Mouse (Mus musculus) G1E (cell line): ENCODE results near the gene Cel.

Experiments used
- CTCF ChIP-seq: IDR thresholded peaks from 2 replicates; pipeline ENCODE4 v1.5.1; 2012; ENCODE audit warnings: low read depth, low read length, inconsistent platforms, mixed read lengths
- GATA1 ChIP-seq: IDR thresholded peaks from 2 replicates; pipeline ENCODE4 v1.6.1; 2012; ENCODE audit warnings: borderline replicate concordance, low read length, inconsistent platforms, mixed read lengths
- TAL1 ChIP-seq: conservative IDR thresholded peaks from 2 replicates; pipeline ENCODE4 v1.6.1; 2012; ENCODE audit warnings: low read depth, low read length, inconsistent platforms, mixed read lengths

DNA sequence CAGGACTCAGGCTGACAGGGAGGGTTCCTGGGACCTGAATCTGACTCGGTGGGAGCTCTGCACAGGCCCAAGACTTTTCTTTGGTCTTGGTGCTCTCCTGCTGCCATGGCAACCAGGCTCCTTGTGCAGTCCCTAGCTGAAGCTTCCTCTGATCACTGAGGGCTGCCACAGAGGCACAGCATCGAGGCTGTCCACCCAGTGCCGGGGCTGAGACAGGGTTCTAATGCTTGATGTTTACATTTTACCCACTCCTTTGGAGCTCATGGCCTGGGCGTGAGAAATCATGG, 25.6 kb downstream of the Cel start:
- TF ChIP-seq CTCF (no peak), TAL1 (no peak), GATA1 (no peak)
